Mouse (Mus musculus) hindbrain, embryonic 11.5 days (tissue): ENCODE measurements around the gene Parp14. TPM values are rescaled to one million over a fixed set of nuclear protein-coding genes. Genes with fewer than 3 reads are reported as not detected.

ENCODE experiments used
- ATAC-seq: fragments of 200-750 bp; cut with Nextera tagmentation; 2 replicates; pipeline ENCODE4 v1.8.0; 2017; ENCODE audit warnings: mild to moderate bottlenecking, moderate TSS enrichment, moderate library complexity; ENCODE audit not compliant: low FRiP score
- DNase-seq: peaks from one replicate; pipeline ENCODE4 v3.0.0-alpha.2; 2015; ENCODE audit warnings: low spot score
- H3K27ac ChIP-seq: fragments of 300-500 bp; sonication (generic); 2 replicates; pipeline ENCODE4 v1.5.1; 2014; ENCODE audit warnings: mild to moderate bottlenecking, low read depth, low read length
- H3K27me3 ChIP-seq: fragments of 300-500 bp; sonication (generic); 2 replicates; pipeline ENCODE4 v1.6.1; 2014; ENCODE audit warnings: mild to moderate bottlenecking, low read length, moderate library complexity, mixed read lengths; ENCODE audit not compliant: control insufficient read depth, insufficient read depth
- H3K36me3 ChIP-seq: fragments of 300-500 bp; sonication (generic); 2 replicates; pipeline ENCODE4 v1.6.1; 2014; ENCODE audit warnings: mild to moderate bottlenecking, low read length, moderate library complexity, mixed read lengths; ENCODE audit not compliant: control insufficient read depth, insufficient read depth
- H3K4me1 ChIP-seq: fragments of 300-500 bp; sonication (generic); replicated peaks from 2 replicates; pipeline ENCODE4 v1.6.1; 2014; ENCODE audit warnings: low read length, mixed read lengths; ENCODE audit not compliant: control insufficient read depth, insufficient read depth
- H3K4me2 ChIP-seq: fragments of 300-500 bp; sonication (generic); replicated peaks from 2 replicates; pipeline ENCODE4 v1.6.1; 2014; ENCODE audit warnings: mild to moderate bottlenecking, low read depth, low read length
- H3K4me3 ChIP-seq: fragments of 300-500 bp; sonication (generic); 2 replicates; pipeline ENCODE4 v1.5.1; 2014; ENCODE audit warnings: low read depth, low read length
- H3K9ac ChIP-seq: fragments of 300-500 bp; sonication (generic); 2 replicates; pipeline ENCODE4 v1.6.1; 2014; ENCODE audit warnings: low read depth, low read length
- H3K9me3 ChIP-seq: fragments of 300-500 bp; sonication (generic); 2 replicates; pipeline ENCODE4 v1.6.1; 2016; ENCODE audit warnings: low read length; ENCODE audit not compliant: control insufficient read depth
- WGBS: fragments of 180-500 bp; shearing (Covaris S2); extraction: QIAGEN DNeasy Blood & Tissue Kit; methylation state at CpG from one replicate; pipeline ENCODE4 v1.1.7; 2014; 5-methylcytosine and 5-hydroxymethylcytosine counted together
- polyA plus RNA-seq: library from polyadenylated mRNA; unstranded; fragments of >200 nt; fragmentation: Nextera tagmentation; extraction: Ambion mirVana; gene quantifications from 2 replicates; pipeline ENCODE4 v1.2.1, GENCODE M21; 2014

Parp14 gene
- polyA plus RNA-seq, 1 experiment from 2014 or later = 0.25 TPM

- Histone ChIP-seq H3K27me3 (peaks cover 11% of the 10 kb centered on the region), H3K9ac (no peak overlapping the region), H3K4me1 (no peaks in the 10 kb centered on the region), H3K4me3 (no peak overlapping the region), H3K4me2 (no peak overlapping the region), H3K36me3 (no peaks in the 10 kb centered on the region), H3K9me3 (no peaks in the 10 kb centered on the region), H3K27ac (no peak overlapping the region)
- DNase-seq (peak; percentile 26), ATAC-seq (no peak)
- 30% methylated on average over 3 of the region's 3 CpGs for WGBS
Measured at GRCm38 (mm10) chr16:35874416-35874815, 3.1 kb upstream of the Parp14 start.

- WGBS = 40% methylated on average over 14 of the region's 14 CpGs
- Histone ChIP-seq H3K27me3 (peaks cover 11% of the 10 kb centered on the region), H3K9ac (no peak overlapping the region), H3K4me2 (no peak overlapping the region), H3K9me3 (no peaks in the 10 kb centered on the region), H3K36me3 (no peaks in the 10 kb centered on the region), H3K27ac (no peak overlapping the region), H3K4me1 (no peaks in the 10 kb centered on the region), H3K4me3 (no peak overlapping the region)
- DNase-seq (no peak), ATAC-seq (no peak)
Measured at GRCm38 (mm10) chr16:35872410-35873006, 1.2 kb upstream of the Parp14 start.

- no peak for ATAC-seq
- H3K36me3 ChIP-seq = no peaks in the 10 kb centered on the region
- H3K9me3 ChIP-seq = no peaks in the 10 kb centered on the region
- WGBS = 22% methylated on average over 12 of the region's 12 CpGs
- no peak overlapping the region for H3K27ac ChIP-seq
- H3K27me3 ChIP-seq = peaks cover 11% of the 10 kb centered on the region
- no peak overlapping the region for H3K9ac ChIP-seq
- no peaks in the 10 kb centered on the region for H3K4me1 ChIP-seq
- peak; percentile 30 for DNase-seq
- peak overlapping the region; percentile 97 for H3K4me2 ChIP-seq
- H3K4me3 ChIP-seq = peak overlapping the region; percentile 59; the same call in 1 of the 2 replicates
Measured at GRCm38 (mm10) chr16:35871898-35872297, 554 bp upstream of the Parp14 start.

GRCm38 (mm10) chr16:35870581-35871047, 730 bp downstream of the Parp14 start:
- H3K9me3 ChIP-seq = no peaks in the 10 kb centered on the region
- H3K4me3 ChIP-seq = peak overlapping the region; percentile 59
- H3K4me2 ChIP-seq = peak overlapping the region; percentile 97
- no peaks in the 10 kb centered on the region for H3K4me1 ChIP-seq
- no peak for ATAC-seq
- no peaks in the 10 kb centered on the region for H3K36me3 ChIP-seq
- peaks cover 11% of the 10 kb centered on the region for H3K27me3 ChIP-seq
- 1% methylated on average over 12 of the region's 12 CpGs for WGBS
- H3K27ac ChIP-seq = no peak overlapping the region
- peak overlapping the region; percentile 37; the same call in 1 of the 2 replicates for H3K9ac ChIP-seq
- DNase-seq = no peak

GRCm38 (mm10) chr16:35869656-35870055, 1.7 kb downstream of the Parp14 start:
- DNase-seq (no peak), ATAC-seq (no peak)
- Histone ChIP-seq H3K27ac (no peak overlapping the region), H3K27me3 (peaks cover 11% of the 10 kb centered on the region), H3K36me3 (no peaks in the 10 kb centered on the region), H3K9me3 (no peaks in the 10 kb centered on the region), H3K4me2 (no peak overlapping the region), H3K9ac (no peak overlapping the region), H3K4me3 (no peak overlapping the region), H3K4me1 (no peaks in the 10 kb centered on the region)
- 74% methylated on average over 6 of the region's 6 CpGs for WGBS

- 36% methylated on average over 3 of the region's 3 CpGs for WGBS
- no peaks in the 10 kb centered on the region for H3K9me3 ChIP-seq
- H3K9ac ChIP-seq = no peak overlapping the region
- no peaks in the 10 kb centered on the region for H3K4me1 ChIP-seq
- no peak overlapping the region for H3K4me3 ChIP-seq
- no peaks in the 10 kb centered on the region for H3K36me3 ChIP-seq
- no peak overlapping the region for H3K4me2 ChIP-seq
- no peak overlapping the region for H3K27ac ChIP-seq
- H3K27me3 ChIP-seq = peaks cover 11% of the 10 kb centered on the region
- no peak for DNase-seq
- ATAC-seq = no peak
Measured at GRCm38 (mm10) chr16:35869126-35869525, 2.2 kb downstream of the Parp14 start.

- no peaks in the 10 kb centered on the region for H3K36me3 ChIP-seq
- no peak overlapping the region for H3K9ac ChIP-seq
- H3K27me3 ChIP-seq = peaks cover 11% of the 10 kb centered on the region
- ATAC-seq (no peak), DNase-seq (no peak)
- no peaks in the 10 kb centered on the region for H3K4me1 ChIP-seq
- H3K4me3 ChIP-seq = no peak overlapping the region
- H3K9me3 ChIP-seq = no peaks in the 10 kb centered on the region
- no peak overlapping the region for H3K27ac ChIP-seq
- no peak overlapping the region for H3K4me2 ChIP-seq
- WGBS = 80% methylated on average over 11 of the region's 11 CpGs
Measured at GRCm38 (mm10) chr16:35867726-35868125, 3.6 kb downstream of the Parp14 start.

- Histone ChIP-seq H3K9ac (no peak overlapping the region), H3K27ac (no peak overlapping the region), H3K27me3 (no peaks in the 10 kb centered on the region), H3K9me3 (no peaks in the 10 kb centered on the region), H3K4me3 (no peak overlapping the region), H3K36me3 (no peaks in the 10 kb centered on the region), H3K4me2 (no peak overlapping the region), H3K4me1 (no peaks in the 10 kb centered on the region)
- WGBS = 88% methylated on average over 1 of the region's 1 CpGs
- ATAC-seq (no peak), DNase-seq (no peak)
Measured at GRCm38 (mm10) chr16:35862057-35862456, 9.3 kb downstream of the Parp14 start.

GRCm38 (mm10) chr16:35860236-35860635, 11.1 kb downstream of the Parp14 start:
- Histone ChIP-seq H3K9ac (no peak overlapping the region), H3K27me3 (no peaks in the 10 kb centered on the region), H3K9me3 (no peaks in the 10 kb centered on the region), H3K27ac (no peak overlapping the region), H3K4me1 (no peaks in the 10 kb centered on the region), H3K4me2 (no peak overlapping the region), H3K4me3 (no peak overlapping the region), H3K36me3 (no peaks in the 10 kb centered on the region)
- no peak for DNase-seq
- WGBS = 80% methylated on average over 16 of the region's 16 CpGs
- ATAC-seq = no peak
